Mouse (Mus musculus): ENCODE results near the gene Thsd4. TPM values are rescaled to one million over a fixed set of nuclear protein-coding genes. Genes with fewer than 3 reads are reported as not detected.

The Thsd4 gene
- 1.6 and 2.1 TPM in 2 replicates for total RNA-seq (2012; rRNA removed)

DNA sequence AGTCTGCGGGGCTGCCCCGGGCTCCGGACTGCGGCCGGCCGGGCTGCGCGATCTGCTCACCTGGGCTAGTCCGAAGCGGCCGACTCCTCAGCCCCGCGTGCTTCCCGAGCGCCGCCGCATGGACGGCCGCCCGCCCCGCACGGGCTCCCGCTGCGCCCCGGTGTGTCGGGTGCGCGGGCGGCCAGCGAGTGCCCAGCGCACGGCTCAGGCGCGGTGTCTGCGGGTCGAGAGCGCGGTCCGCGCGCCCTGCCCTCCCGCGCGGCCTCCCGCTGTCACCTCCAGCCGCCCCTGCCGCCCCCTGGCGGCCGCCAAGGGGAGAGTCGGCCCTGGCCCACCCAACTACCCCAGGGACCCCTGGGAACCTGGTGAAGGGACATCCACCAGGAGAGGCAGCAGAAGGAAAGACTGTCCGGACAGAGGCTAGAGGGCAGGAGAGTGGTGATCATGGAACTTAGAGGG, at the start of gene Thsd4:
Thsd4 (minus strand) TSS at position 241 of the 459 bp plus-strand sequence.
- Histone ChIP-seq H3K9ac (ENCODE audit: insufficient read depth, low read depth, low read length, poor library complexity, severe bottlenecking) (peak within 1 kb of the TSS; percentile 66), H3K27ac (ENCODE audit: insufficient read depth, low read depth, low read length, poor library complexity, severe bottlenecking) (no peak within 1 kb of the TSS), H3K4me1 (ENCODE audit: control insufficient read depth in 2 of 2, insufficient read depth in 2 of 2, low read length in 2 of 2, poor library complexity in 1 of 2) (no peaks in the 10 kb centered on the region), H3K9me3 (ENCODE audit: control insufficient read depth, insufficient read depth, low read depth, low read length) (no peaks in the 10 kb centered on the region), H3K36me3 (ENCODE audit: control insufficient read depth, insufficient read depth, low read length, poor library complexity, severe bottlenecking) (no peaks in the 10 kb centered on the region), H3K4me3 (ENCODE audit: insufficient read depth in 1 of 2, low read depth in 1 of 2, low read length in 2 of 2, poor library complexity in 1 of 2, severe bottlenecking in 1 of 2) (peak within 1 kb of the TSS; percentile 52 to 75)
- in situ Hi-C loops (cut with MboI; ENCODE audit: low sequenced_read_pairs in 2 of 2, unreplicated experiment in 2 of 2), result no loop called here
- DNase-seq (ENCODE audit: low read depth, low spot score), result no peak
- TF ChIP-seq ZC3H11A (IDR thresholded peaks at IDR 0.05; ENCODE audit: borderline replicate concordance, low read depth, low read length) (no peak), HCFC1 (IDR thresholded peaks at IDR 0.05; ENCODE audit: borderline replicate concordance, insufficient read depth, low read length) (no peak), ZNF384 (IDR thresholded peaks at IDR 0.05; ENCODE audit: low read depth, low read length) (no peak), MAFK (IDR thresholded peaks at IDR 0.05; ENCODE audit: insufficient read depth, low read depth, low read length) (no peak)

DNA sequence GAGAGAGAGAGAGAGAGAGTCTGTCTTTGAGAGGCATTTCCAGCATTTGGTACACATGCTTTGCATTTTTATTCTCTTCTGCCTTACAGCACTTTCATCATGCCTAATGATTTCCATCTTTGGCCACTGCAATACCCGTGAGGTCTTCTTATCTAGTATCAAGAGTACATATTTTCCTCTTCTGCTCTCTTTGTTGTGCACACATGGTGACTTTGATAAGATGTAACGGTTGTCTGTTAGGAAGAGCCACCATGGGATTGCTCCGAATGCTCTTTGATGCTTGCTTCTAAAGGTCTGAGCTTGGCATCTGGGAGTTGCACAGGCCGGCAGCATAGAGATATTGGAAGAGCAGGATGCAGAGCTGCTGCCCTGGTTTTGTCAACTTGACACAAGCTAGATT, 49.2 kb upstream of the Thsd4 start:
- no peak for DNase-seq (ENCODE audit: low read depth, low spot score)
- H3K36me3 ChIP-seq (ENCODE audit: control insufficient read depth, insufficient read depth, low read length, poor library complexity, severe bottlenecking), result no peaks in the 10 kb centered on the region

DNA sequence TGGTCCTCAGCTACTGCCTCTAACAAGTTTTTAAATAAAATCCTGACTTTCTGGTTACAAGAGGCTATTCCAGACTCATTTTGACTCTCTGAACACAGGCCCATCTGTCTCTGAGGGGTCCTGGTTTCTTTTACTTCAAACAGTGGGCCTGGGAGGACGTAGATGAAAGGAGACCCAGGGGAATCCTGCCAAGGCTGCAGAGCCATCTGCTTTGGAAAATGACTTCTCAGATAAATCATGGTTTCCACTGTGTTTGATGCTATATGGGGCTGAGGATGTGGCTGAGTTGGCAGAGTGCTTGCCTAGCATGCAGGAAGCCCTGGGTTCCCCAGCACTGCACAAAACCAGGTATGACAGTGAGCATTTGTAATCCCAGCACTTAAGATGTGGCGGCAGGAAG, 47.5 kb upstream of the Thsd4 start:
- Histone ChIP-seq H3K9me3 (ENCODE audit: control insufficient read depth, insufficient read depth, low read depth, low read length) (no peaks in the 10 kb centered on the region), H3K4me3 (ENCODE audit: insufficient read depth in 1 of 2, low read depth in 1 of 2, low read length in 2 of 2, poor library complexity in 1 of 2, severe bottlenecking in 1 of 2) (no peak overlapping the region), H3K36me3 (ENCODE audit: control insufficient read depth, insufficient read depth, low read length, poor library complexity, severe bottlenecking) (no peaks in the 10 kb centered on the region), H3K27ac (ENCODE audit: insufficient read depth, low read depth, low read length, poor library complexity, severe bottlenecking) (no peak overlapping the region), H3K4me1 (ENCODE audit: control insufficient read depth in 2 of 2, insufficient read depth in 2 of 2, low read length in 2 of 2, poor library complexity in 1 of 2) (no peaks in the 10 kb centered on the region), H3K9ac (ENCODE audit: insufficient read depth, low read depth, low read length, poor library complexity, severe bottlenecking) (no peak overlapping the region)
- DNase-seq (ENCODE audit: low read depth, low spot score), result no peak
- no peak for TF ChIP-seq HCFC1 (IDR thresholded peaks at IDR 0.05; ENCODE audit: borderline replicate concordance, insufficient read depth, low read length)
- no peak for TF ChIP-seq ZNF384 (IDR thresholded peaks at IDR 0.05; ENCODE audit: low read depth, low read length)
- no peak for TF ChIP-seq MAFK (IDR thresholded peaks at IDR 0.05; ENCODE audit: insufficient read depth, low read depth, low read length)
- TF ChIP-seq CHD2 (IDR thresholded peaks at IDR 0.05; ENCODE audit: low read depth, low read length), result no peak
- TF ChIP-seq ZC3H11A (IDR thresholded peaks at IDR 0.05; ENCODE audit: borderline replicate concordance, low read depth, low read length), result no peak
- in situ Hi-C loops (cut with MboI; ENCODE audit: low sequenced_read_pairs in 2 of 2, unreplicated experiment in 2 of 2), result no loop called here

More for the DNA sequence above, 49.2 kb upstream of the Thsd4 start:
- in situ Hi-C loops (cut with MboI; ENCODE audit: low sequenced_read_pairs in 2 of 2, unreplicated experiment in 2 of 2), result no loop called here
- no peaks in the 10 kb centered on the region for H3K9me3 ChIP-seq (ENCODE audit: control insufficient read depth, insufficient read depth, low read depth, low read length)
- no peak overlapping the region for H3K4me3 ChIP-seq (ENCODE audit: insufficient read depth in 1 of 2, low read depth in 1 of 2, low read length in 2 of 2, poor library complexity in 1 of 2, severe bottlenecking in 1 of 2)
- no peak overlapping the region for H3K27ac ChIP-seq (ENCODE audit: insufficient read depth, low read depth, low read length, poor library complexity, severe bottlenecking)
- no peak overlapping the region for H3K9ac ChIP-seq (ENCODE audit: insufficient read depth, low read depth, low read length, poor library complexity, severe bottlenecking)
- no peaks in the 10 kb centered on the region for H3K4me1 ChIP-seq (ENCODE audit: control insufficient read depth in 2 of 2, insufficient read depth in 2 of 2, low read length in 2 of 2, poor library complexity in 1 of 2)
- TF ChIP-seq ZNF384 (IDR thresholded peaks at IDR 0.05; ENCODE audit: low read depth, low read length) (no peak), ZC3H11A (IDR thresholded peaks at IDR 0.05; ENCODE audit: borderline replicate concordance, low read depth, low read length) (no peak), CHD2 (IDR thresholded peaks at IDR 0.05; ENCODE audit: low read depth, low read length) (no peak), HCFC1 (IDR thresholded peaks at IDR 0.05; ENCODE audit: borderline replicate concordance, insufficient read depth, low read length) (no peak), MAFK (IDR thresholded peaks at IDR 0.05; ENCODE audit: insufficient read depth, low read depth, low read length) (no peak)

DNA sequence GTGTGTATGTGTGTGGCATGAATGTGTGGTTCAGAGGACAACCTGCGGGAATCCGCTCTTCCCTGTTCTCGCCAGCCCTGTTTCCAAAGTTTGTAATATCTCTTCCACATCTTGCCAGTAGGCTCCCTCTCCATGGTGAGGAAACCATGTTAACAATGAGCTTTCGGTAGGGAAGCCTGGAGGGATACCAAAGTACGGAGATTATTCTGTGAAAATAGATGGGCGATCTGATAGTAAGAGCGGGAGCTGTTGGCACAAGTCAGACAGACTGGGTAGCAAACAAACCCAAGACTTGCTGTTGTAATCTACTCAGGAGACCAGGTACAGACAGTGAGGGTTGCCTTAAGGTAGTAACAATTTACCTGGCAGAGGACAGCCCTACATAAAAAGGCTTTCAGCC, 42.0 kb upstream of the Thsd4 start:
- Histone ChIP-seq H3K27ac (ENCODE audit: insufficient read depth, low read depth, low read length, poor library complexity, severe bottlenecking) (no peak overlapping the region), H3K9me3 (ENCODE audit: control insufficient read depth, insufficient read depth, low read depth, low read length) (no peaks in the 10 kb centered on the region), H3K36me3 (ENCODE audit: control insufficient read depth, insufficient read depth, low read length, poor library complexity, severe bottlenecking) (no peaks in the 10 kb centered on the region), H3K4me3 (ENCODE audit: insufficient read depth in 1 of 2, low read depth in 1 of 2, low read length in 2 of 2, poor library complexity in 1 of 2, severe bottlenecking in 1 of 2) (no peak overlapping the region), H3K9ac (ENCODE audit: insufficient read depth, low read depth, low read length, poor library complexity, severe bottlenecking) (no peak overlapping the region), H3K4me1 (ENCODE audit: control insufficient read depth in 2 of 2, insufficient read depth in 2 of 2, low read length in 2 of 2, poor library complexity in 1 of 2) (no peaks in the 10 kb centered on the region)
- no peak for DNase-seq (ENCODE audit: low read depth, low spot score)
- TF ChIP-seq MAFK (IDR thresholded peaks at IDR 0.05; ENCODE audit: insufficient read depth, low read depth, low read length), result no peak
- TF ChIP-seq ZNF384 (IDR thresholded peaks at IDR 0.05; ENCODE audit: low read depth, low read length), result no peak
- no peak for TF ChIP-seq CHD2 (IDR thresholded peaks at IDR 0.05; ENCODE audit: low read depth, low read length)
- no peak for TF ChIP-seq HCFC1 (IDR thresholded peaks at IDR 0.05; ENCODE audit: borderline replicate concordance, insufficient read depth, low read length)
- no peak for TF ChIP-seq ZC3H11A (IDR thresholded peaks at IDR 0.05; ENCODE audit: borderline replicate concordance, low read depth, low read length)
- in situ Hi-C loops (cut with MboI; ENCODE audit: low sequenced_read_pairs in 2 of 2, unreplicated experiment in 2 of 2), result no loop called here
